Mouse (Mus musculus) embryo, embryonic 11.5 days (tissue): ENCODE measurements around the gene Spag17.

Source experiments
- DNase-seq: peaks from one replicate; pipeline ENCODE4 v3.0.0-alpha.2; 2012; ENCODE audit warnings: low read depth, low spot score

The Spag17 gene

DNA sequence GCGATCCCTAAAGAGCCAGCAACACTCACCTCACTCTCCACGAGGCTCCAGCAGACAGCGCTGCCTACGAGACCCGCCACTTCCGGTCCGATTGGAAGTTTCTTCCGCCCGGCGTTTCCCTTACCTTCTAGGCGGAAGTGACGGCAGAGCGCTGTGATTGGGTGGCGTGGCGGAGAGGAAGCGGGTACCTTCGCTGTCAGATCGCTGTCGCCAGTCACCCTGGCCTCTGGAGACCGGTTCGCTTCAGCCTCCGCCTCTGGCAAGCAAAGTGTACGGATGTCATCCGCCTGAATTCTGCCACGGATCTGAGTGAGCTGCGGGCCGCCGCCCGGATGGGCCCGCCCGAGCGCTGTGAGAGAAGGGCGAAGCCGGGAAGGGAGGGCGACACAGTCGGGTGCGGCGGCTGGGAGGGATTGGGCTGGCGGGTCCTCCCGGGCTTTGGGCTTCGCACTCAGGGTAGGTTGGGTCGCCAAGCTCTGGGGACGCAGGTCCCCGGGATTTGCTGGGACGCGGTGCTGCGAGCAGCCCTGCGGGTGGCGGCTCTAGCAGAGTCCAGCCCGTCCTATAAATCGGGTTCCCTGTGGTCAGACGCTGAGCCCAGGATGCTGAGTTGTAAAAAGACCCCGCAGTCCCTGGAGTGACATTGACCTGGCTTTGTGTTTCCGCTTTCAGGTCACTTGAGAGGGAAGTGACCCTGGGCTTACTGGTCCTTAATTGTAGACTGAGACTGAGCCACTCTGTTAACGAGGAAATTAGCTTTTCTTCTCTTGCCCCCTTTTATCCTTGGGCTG is 277.3 kb downstream of the Spag17 start, which contains the start of the genes Gdap2 and Wdr3:
Gdap2 (plus strand) TSS at position 67 of the 791 bp plus-strand sequence.
Wdr3 (minus strand) TSS at position 93 of the 791 bp plus-strand sequence.
- peak; percentile 85 for DNase-seq

DNA sequence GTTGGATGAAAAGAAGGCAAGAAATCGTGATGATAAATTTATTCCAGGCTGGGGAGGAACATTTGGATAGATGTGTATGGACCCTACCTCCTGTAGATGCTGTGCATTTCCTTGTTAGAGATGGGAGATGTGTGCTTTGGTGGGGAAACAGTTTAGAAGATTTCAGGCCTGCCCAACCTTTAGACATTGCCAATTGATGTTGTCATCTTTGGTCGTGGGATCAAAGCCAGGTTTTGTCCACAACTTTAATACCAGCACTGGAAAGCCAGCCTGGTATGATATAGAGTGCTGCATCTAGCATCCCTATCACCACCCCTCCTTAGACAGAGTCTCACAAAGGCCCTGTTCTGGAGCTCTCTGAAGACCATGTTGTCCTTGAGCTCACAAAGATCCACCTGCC is 278.4 kb downstream of the Spag17 start:
- DNase-seq, result no peak

DNA sequence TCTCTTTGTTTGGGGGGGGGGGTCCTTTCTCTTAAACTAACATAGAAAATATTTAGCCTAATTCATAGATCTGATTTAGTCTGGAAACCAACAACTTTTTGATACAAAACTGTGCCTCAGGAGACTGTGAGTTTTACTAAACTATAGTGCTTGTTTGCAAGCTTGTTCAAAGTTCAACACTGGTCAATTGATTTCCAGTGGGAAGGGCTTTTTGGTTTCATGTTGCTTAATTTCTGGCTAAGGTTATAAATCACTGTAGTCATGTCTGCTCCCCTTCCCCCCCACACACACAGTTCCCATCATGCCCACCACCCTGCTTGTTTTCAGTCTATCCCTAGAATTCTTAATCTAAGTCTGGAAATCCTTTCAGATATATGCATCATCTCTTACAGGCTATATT is 279.8 kb downstream of the Spag17 start:
- no peak for DNase-seq

DNA sequence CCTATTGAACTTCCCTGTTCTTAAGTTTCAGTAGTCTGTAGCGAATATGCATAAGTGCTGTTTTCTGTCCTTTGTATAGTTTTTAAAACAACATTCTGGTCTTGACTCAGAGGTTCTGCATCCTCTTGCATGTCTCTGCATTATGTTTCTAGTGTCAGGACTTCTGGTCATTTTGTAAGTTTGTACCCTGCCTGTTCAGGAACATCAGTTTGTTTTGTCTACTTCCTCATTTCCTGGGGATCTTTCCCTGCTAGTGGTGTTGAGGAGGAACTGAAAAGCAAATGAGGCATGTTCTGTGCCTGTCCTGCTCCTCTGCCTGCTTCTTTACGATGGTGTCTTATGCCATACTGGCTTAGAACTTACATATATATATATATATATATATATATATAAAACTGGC is 290.8 kb downstream of the Spag17 start:
- DNase-seq, result no peak

DNA sequence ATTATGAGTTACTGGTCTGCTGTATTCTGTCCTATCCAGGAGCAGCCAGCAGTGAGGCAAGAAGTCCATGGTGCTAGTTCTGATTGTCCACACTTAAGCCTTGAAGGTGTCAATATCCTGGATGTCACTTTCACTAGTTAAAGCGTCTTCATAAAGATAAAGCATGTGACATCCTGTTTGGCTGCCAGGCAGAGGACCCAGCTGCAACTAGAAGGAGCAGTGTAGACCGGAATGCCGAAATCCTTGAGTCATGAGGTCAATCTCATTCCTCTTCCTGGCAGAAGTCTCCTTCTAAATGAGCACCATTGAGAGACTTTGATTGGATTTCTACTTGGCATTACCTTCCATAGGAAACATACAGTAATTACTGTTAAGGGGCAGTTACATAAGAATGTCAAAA is 295.3 kb downstream of the Spag17 start:
- DNase-seq, result no peak

DNA sequence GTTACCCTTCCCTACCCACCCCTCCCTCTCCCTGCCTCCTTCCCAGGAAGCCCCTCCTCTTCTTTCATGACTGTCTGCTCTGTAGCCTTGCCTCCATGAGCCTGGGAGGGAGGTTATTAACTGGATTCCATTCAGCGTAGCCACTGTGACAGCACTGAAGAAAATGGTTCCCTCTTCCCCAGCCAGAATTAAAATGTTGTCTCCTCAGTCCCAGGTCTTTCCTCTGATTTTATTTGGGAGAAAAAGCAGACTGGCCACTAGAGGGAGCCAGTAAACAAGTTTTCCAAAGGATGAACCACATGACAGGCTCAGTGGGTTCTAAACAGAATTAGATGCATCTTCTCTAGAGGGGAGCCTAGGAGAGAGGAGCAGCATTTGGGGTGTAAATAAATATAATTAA is 304.2 kb downstream of the Spag17 start:
- peak; percentile 64 for DNase-seq

DNA sequence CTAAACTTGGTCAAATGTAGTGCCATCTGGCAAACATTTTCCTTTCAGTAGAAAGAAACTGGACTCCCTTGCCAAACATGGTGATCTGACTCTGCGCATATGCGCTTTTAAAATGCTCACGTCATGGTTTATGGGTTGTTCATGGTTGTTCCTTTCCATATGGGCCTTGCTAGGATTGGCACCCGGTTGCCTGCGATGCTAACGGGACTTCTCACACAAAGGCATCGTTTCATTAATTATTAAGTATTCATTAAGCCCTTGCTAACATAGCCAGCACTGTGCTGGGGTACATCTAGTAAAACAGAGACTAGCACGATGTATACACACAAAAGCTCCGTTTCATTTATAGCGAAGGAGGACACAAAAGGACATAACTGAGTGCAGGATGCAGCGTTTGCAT is 304.7 kb downstream of the Spag17 start:
- no peak for DNase-seq
